Mouse (Mus musculus): ENCODE data around the gene Gfm1. TPM values are rescaled to one million over a fixed set of nuclear protein-coding genes. Genes with fewer than 3 reads are reported as not detected.

Gene Gfm1
- total and polyA plus RNA-seq, 3 experiments = 9.7 to 89.4 (median 74.6) TPM

DNA sequence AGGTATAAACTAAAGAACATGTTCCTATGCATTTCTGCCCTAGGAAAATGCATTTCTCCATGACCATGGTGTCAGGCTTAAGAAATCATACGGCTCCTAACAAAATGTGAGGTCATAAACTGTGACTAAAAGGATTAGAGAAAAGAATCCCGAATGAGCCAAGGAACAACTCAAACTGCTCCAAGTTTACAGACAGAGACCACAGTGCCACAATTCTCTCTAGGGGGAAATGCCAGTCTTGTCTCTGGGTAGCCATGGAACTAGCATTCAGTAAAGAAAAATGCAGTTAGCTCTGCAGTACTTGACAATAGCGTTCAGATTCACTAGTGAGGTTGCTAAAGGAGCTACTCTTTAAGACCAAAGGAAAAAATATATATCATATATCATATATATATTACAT lies 30.0 kb downstream of the Gfm1 start:
- no peak for ATAC-seq (ENCODE audit: extremely low read depth, insufficient number of reproducible peaks, low FRiP score, poor library complexity, severe bottlenecking)
- peaks cover 17% of the 10 kb centered on the region for H3K4me1 ChIP-seq (ENCODE audit: insufficient read depth, low read depth, low read length)
- H3K4me3 ChIP-seq (ENCODE audit: low read depth, low read length) = no peak overlapping the region
- no peak for DNase-seq (ENCODE audit: low spot score)
- no peaks in the 10 kb centered on the region for H3K9me3 ChIP-seq (replicated peaks)
- peaks cover 76% of the 10 kb centered on the region for H3K36me3 ChIP-seq (replicated peaks)
- no peaks in the 10 kb centered on the region for H3K27me3 ChIP-seq (ENCODE audit: insufficient read depth, low read length)
- TF ChIP-seq TAL1 (conservative IDR thresholded peaks at IDR 0.05; ENCODE audit: low read depth, low read length) (no peak), POLR2AphosphoS5 (IDR thresholded peaks at IDR 0.05; ENCODE audit: insufficient replicate concordance, low read depth, low read length) (no peak), GATA1 (IDR thresholded peaks at IDR 0.05; ENCODE audit: borderline replicate concordance, low read length) (no peak), CTCF (IDR thresholded peaks at IDR 0.05; ENCODE audit: low read depth, low read length) (no peak), GATA2 (IDR thresholded peaks at IDR 0.05; ENCODE audit: borderline replicate concordance, low read depth, low read length) (no peak)

DNA sequence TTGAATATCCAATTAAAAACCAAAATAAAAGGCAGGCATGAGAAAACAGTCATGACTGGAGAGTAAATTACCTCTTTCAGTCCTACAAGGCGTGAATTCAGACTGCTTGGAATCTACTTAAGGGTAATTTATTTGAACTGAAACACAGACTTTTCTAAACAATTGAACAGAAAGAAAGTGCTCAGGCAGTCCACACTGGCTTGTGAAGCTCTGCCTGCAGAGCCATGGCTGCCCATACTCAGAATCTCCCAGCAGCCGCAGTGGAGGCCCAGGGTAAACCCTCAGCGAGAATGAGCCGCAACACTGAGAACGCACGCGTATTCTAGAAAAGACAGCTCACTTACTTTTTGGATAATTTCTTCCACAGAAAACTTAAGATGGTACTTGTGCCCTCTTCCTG lies 32.1 kb downstream of the Gfm1 start:
- ATAC-seq (ENCODE audit: extremely low read depth, insufficient number of reproducible peaks, low FRiP score, poor library complexity, severe bottlenecking) (no peak), DNase-seq (ENCODE audit: low spot score) (no peak)
- H3K4me1 ChIP-seq (ENCODE audit: insufficient read depth, low read depth, low read length) = peaks cover 17% of the 10 kb centered on the region
- no peaks in the 10 kb centered on the region for H3K27me3 ChIP-seq (ENCODE audit: insufficient read depth, low read length)
- H3K9me3 ChIP-seq (replicated peaks) = no peaks in the 10 kb centered on the region
- TF ChIP-seq CTCF (IDR thresholded peaks at IDR 0.05; ENCODE audit: low read depth, low read length) (no peak), POLR2AphosphoS5 (IDR thresholded peaks at IDR 0.05; ENCODE audit: insufficient replicate concordance, low read depth, low read length) (no peak), GATA1 (IDR thresholded peaks at IDR 0.05; ENCODE audit: borderline replicate concordance, low read length) (no peak), GATA2 (IDR thresholded peaks at IDR 0.05; ENCODE audit: borderline replicate concordance, low read depth, low read length) (no peak), TAL1 (conservative IDR thresholded peaks at IDR 0.05; ENCODE audit: low read depth, low read length) (no peak)
- H3K36me3 ChIP-seq (replicated peaks) = peaks cover 71% of the 10 kb centered on the region
- H3K4me3 ChIP-seq (ENCODE audit: low read depth, low read length) = no peak overlapping the region

DNA sequence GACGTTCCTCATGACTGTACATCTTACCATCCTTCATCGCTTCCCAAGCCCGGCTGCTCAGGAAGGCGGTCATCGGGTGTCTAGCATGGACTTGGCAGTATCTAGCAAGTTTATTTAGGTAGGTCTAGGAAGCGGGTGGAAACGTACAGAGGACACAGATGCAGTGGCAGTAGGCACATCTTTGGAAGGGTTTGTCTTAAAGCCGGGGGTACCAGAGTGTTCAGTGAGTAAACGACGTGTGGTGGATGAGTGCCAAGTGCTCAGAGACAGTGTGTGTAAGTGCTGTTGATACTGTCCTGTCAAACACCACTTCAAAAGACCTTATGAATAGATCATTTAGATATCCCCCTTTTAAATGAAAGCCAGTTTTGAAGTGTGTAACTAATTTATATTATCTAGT lies 32.7 kb downstream of the Gfm1 start:
- Histone ChIP-seq H3K27me3 (ENCODE audit: insufficient read depth, low read length) (no peaks in the 10 kb centered on the region), H3K36me3 (replicated peaks) (peaks cover 71% of the 10 kb centered on the region), H3K4me3 (ENCODE audit: low read depth, low read length) (no peak overlapping the region; the same call in 1 of the 2 replicates), H3K4me1 (ENCODE audit: insufficient read depth, low read depth, low read length) (peaks cover 17% of the 10 kb centered on the region), H3K9me3 (replicated peaks) (no peaks in the 10 kb centered on the region)
- no peak for DNase-seq (ENCODE audit: low spot score)
- ATAC-seq (ENCODE audit: extremely low read depth, insufficient number of reproducible peaks, low FRiP score, poor library complexity, severe bottlenecking) = no peak
- TF ChIP-seq GATA1 (IDR thresholded peaks at IDR 0.05; ENCODE audit: borderline replicate concordance, low read length) (no peak), POLR2AphosphoS5 (IDR thresholded peaks at IDR 0.05; ENCODE audit: insufficient replicate concordance, low read depth, low read length) (no peak), TAL1 (conservative IDR thresholded peaks at IDR 0.05; ENCODE audit: low read depth, low read length) (no peak), CTCF (IDR thresholded peaks at IDR 0.05; ENCODE audit: low read depth, low read length) (no peak), GATA2 (IDR thresholded peaks at IDR 0.05; ENCODE audit: borderline replicate concordance, low read depth, low read length) (no peak)

DNA sequence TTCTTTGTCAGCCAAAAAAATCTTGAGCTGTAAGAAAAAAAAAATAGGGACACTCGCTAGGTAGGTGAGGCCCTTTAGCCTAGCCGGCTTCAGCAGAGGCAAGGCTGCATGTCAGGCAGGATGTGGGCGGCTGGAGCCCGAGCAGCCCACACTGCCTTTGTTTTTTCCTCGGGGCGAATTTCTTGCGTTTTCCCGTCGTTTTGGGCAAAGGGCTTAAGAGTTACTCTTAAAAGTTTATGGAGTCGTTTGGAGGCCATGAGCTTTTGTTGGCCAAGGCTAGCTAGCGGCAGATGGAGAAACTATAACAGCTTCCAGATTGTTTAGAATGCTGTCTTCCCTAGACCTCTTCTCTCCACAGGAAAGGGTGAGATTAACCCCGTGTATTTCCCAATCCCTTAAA lies 33.1 kb downstream of the Gfm1 start:
- Histone ChIP-seq H3K4me1 (ENCODE audit: insufficient read depth, low read depth, low read length) (peaks cover 17% of the 10 kb centered on the region), H3K4me3 (ENCODE audit: low read depth, low read length) (peak overlapping the region; percentile 78), H3K27me3 (ENCODE audit: insufficient read depth, low read length) (no peaks in the 10 kb centered on the region), H3K9me3 (replicated peaks) (no peaks in the 10 kb centered on the region), H3K36me3 (replicated peaks) (peaks cover 71% of the 10 kb centered on the region)
- peak; percentile 5 for DNase-seq (ENCODE audit: low spot score)
- ATAC-seq (ENCODE audit: extremely low read depth, insufficient number of reproducible peaks, low FRiP score, poor library complexity, severe bottlenecking) = 0 out of 2 replicates have a peak, but pooled peaks have one; percentile 30
- TF ChIP-seq POLR2AphosphoS5 (IDR thresholded peaks at IDR 0.05; ENCODE audit: insufficient replicate concordance, low read depth, low read length) = no peak
- TF ChIP-seq TAL1 (conservative IDR thresholded peaks at IDR 0.05; ENCODE audit: low read depth, low read length) = no peak
- no peak for TF ChIP-seq GATA1 (IDR thresholded peaks at IDR 0.05; ENCODE audit: borderline replicate concordance, low read length)
- no peak for TF ChIP-seq GATA2 (IDR thresholded peaks at IDR 0.05; ENCODE audit: borderline replicate concordance, low read depth, low read length)
- no peak for TF ChIP-seq CTCF (IDR thresholded peaks at IDR 0.05; ENCODE audit: low read depth, low read length)

DNA sequence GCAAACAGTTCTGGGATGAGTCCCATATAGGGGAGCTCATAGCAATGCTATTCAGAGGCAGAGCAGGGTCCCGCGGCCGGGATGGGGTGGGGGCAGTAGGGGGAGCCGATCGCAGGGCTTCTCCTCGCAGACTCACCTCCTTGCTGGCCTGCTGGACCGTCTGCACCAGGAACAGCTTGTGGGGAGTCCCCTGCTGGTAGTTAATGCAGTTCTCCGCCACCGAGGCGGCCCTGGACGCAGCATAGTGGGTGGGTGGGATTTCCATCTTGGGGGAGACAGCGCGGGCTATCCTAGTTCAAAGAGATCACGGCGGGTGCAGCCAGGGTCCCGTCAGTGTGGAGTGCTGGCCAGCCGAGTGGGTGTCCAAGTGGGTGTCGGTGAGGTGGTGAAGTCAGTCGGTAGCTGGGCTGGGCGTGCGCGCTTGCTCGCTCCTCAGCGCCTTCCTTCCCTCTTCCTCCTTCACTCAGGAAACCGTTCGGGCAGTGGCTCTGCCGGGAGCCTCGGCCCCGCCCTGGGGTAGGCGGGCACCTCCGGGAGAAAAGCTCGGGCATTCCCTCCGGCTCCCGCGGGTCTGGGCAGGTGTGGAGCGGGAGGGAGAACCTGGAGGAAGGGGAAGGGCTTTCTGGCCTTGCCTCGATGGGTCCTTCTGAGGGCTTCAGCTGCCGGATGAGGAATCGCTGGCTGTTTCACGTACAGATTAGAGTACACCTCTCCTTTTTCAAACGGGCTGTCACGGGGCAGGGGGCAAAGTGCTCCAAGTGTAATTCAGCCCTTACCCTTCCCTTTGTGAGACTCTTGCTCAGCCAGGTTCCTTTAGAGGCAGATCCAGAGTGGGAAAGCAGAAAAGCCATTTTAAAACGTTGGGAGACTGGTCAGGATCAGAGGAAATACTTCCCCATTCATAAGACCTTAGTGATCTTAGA lies 33.8 kb downstream of the Gfm1 start, which contains the start of gene Lxn:
Gene Lxn, minus strand, starts transcription at position 477 of the 923 bp plus-strand sequence.
- no peaks in the 10 kb centered on the region for H3K9me3 ChIP-seq (replicated peaks)
- ATAC-seq (ENCODE audit: extremely low read depth, insufficient number of reproducible peaks, low FRiP score, poor library complexity, severe bottlenecking) (peak; percentile 82), DNase-seq (ENCODE audit: low spot score) (peak; percentile 76)
- peaks cover 17% of the 10 kb centered on the region for H3K4me1 ChIP-seq (ENCODE audit: insufficient read depth, low read depth, low read length)
- TF ChIP-seq CTCF (IDR thresholded peaks at IDR 0.05; ENCODE audit: low read depth, low read length) = no peak
- no peak for TF ChIP-seq TAL1 (conservative IDR thresholded peaks at IDR 0.05; ENCODE audit: low read depth, low read length)
- TF ChIP-seq GATA2 (IDR thresholded peaks at IDR 0.05; ENCODE audit: borderline replicate concordance, low read depth, low read length) = no peak
- no peak for TF ChIP-seq POLR2AphosphoS5 (IDR thresholded peaks at IDR 0.05; ENCODE audit: insufficient replicate concordance, low read depth, low read length)
- no peak for TF ChIP-seq GATA1 (IDR thresholded peaks at IDR 0.05; ENCODE audit: borderline replicate concordance, low read length)
- peaks cover 72% of the 10 kb centered on the region for H3K36me3 ChIP-seq (replicated peaks)
- peak within 1 kb of the TSS; percentile 78 for H3K4me3 ChIP-seq (ENCODE audit: low read depth, low read length)
- H3K27me3 ChIP-seq (ENCODE audit: insufficient read depth, low read length) = no peaks in the 10 kb centered on the region

DNA sequence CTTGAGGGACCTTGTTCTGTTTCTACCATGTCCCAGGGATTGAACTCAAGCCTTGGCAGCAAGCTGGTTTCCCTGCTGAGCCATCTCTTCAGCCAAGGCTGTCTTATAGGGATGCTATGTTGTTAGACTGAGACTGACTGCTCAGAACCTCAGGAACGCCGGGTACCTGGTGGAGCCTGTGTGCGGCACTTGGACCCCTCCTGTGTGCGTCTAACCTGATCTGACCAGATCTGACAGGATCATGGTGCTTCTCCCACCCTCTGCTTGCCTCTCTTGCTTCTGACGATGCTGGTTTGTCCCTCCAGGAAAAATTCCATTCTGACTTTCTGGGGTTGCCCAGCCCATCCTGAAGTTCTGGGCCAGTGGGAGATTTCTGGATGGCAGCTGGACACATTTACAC lies 36.7 kb downstream of the Gfm1 start:
- Histone ChIP-seq H3K9me3 (replicated peaks) (no peaks in the 10 kb centered on the region), H3K4me3 (ENCODE audit: low read depth, low read length) (no peak overlapping the region), H3K27me3 (ENCODE audit: insufficient read depth, low read length) (no peaks in the 10 kb centered on the region), H3K36me3 (replicated peaks) (peaks cover 66% of the 10 kb centered on the region), H3K4me1 (ENCODE audit: insufficient read depth, low read depth, low read length) (peaks cover 20% of the 10 kb centered on the region)
- no peak for DNase-seq (ENCODE audit: low spot score)
- TF ChIP-seq GATA2 (IDR thresholded peaks at IDR 0.05; ENCODE audit: borderline replicate concordance, low read depth, low read length) (no peak), CTCF (IDR thresholded peaks at IDR 0.05; ENCODE audit: low read depth, low read length) (no peak), GATA1 (IDR thresholded peaks at IDR 0.05; ENCODE audit: borderline replicate concordance, low read length) (no peak)
- no peak for ATAC-seq (ENCODE audit: extremely low read depth, insufficient number of reproducible peaks, low FRiP score, poor library complexity, severe bottlenecking)
